Mouse (Mus musculus) subcutaneous adipose tissue, adult 2 months (tissue): ENCODE data around the gene Trmt1. TPM values are rescaled to one million over a fixed set of nuclear protein-coding genes. Genes with fewer than 3 reads are reported as not detected.

Experiments used
- polyA plus RNA-seq: library from polyadenylated mRNA; depleted of rRNA; stranded (reverse); fragments of >200 nt; gene quantifications from 2 replicates; pipeline ENCODE4 v1.2.3, GENCODE M21; 2012; ENCODE audit warnings: low replicate concordance; rRNA removed

The Trmt1 gene
- polyA plus RNA-seq = 72.4 and 132 TPM in 2 replicates

DNA sequence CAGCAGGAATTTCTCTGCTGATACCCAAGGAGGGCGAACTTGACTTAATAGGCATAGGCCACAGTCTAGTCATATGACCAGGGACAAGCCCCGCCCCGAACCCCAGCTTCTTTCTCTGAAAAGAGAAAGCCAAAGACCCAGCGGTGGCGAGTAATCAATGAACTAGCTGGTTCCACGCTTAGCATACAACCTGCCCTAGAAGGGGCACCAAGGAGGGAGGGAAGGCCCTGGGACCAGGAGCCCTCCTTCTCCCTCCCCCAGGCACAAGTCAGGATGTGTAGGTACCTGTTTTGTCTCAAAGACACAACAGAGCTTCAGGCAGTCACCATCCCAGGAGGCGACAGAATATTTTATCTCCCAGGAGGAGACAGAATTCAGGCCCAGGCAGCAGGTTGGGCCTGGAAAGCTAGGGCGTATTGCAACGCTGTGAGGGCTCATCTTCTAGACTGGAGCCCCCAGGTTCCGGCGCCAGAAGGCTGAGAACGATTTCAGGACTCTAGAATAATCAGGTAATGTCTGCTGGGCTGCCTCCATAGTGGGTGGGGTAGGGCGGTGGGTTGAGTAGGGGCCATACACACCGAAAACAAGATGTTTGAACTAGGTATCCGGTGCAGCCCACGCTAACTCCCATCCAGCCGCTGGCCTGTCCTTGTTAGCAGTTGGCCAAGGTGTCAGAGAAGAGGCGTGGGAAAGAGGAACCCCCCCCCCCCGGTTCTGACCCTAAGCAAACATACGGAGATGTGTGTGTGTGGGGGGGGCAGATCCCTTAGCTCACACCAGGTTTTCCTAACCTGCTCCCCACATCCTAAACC is at the start of gene Trmt1:
Gene Trmt1 (plus strand): TSS at position 117 of the 812 bp plus-strand sequence.

DNA sequence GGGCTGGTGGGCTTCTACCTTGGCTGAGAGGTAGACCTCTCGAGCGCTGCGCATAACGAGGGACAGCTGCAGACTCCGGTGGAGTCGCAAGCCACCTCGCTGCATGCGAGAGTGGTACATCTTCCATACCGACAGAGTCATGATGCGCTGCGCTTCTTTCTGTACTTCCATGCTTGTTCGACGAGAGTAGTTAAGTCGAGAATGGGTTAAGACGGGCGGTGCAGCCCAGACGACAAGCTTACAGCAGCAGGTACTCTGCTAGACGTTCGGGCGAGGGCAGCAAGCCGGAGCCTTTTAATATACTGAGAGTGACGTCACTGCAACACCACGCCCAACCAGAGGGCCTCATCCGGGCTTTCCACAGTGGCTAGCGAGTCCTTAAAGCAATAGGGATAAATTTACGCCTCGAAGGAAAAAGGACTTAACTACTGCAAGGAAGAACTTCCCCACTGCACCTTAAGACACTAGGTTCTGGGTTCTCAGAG is 23.5 kb upstream of the Trmt1 start, which contains the start of gene Ier2:
Gene Ier2 (minus strand): TSS at position 272 of the 485 bp plus-strand sequence.

DNA sequence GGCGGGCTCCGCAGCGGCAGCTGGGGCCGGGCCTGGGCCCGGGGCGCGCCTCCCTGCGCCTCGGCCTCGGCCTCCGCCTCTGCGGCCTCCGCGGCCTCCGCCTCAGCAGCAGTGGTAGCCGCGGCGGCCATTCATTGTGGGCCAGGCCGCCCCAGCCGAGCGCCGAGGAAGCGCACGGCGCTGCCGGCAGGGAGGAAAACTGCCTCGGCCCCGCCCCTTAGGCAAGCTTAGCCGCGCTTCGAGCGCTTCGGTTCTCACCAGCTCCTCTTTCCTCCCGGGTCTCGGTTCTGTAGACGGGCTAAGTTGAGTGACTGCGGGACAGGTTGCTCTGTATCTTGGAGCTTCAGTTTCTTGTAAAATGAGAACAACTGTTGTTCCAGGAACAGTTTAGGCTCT is 1.6 kb downstream of the Trmt1 start, which contains the start of gene Nacc1:
Gene Nacc1 (minus strand): TSS at position 158 of the 396 bp plus-strand sequence.

DNA sequence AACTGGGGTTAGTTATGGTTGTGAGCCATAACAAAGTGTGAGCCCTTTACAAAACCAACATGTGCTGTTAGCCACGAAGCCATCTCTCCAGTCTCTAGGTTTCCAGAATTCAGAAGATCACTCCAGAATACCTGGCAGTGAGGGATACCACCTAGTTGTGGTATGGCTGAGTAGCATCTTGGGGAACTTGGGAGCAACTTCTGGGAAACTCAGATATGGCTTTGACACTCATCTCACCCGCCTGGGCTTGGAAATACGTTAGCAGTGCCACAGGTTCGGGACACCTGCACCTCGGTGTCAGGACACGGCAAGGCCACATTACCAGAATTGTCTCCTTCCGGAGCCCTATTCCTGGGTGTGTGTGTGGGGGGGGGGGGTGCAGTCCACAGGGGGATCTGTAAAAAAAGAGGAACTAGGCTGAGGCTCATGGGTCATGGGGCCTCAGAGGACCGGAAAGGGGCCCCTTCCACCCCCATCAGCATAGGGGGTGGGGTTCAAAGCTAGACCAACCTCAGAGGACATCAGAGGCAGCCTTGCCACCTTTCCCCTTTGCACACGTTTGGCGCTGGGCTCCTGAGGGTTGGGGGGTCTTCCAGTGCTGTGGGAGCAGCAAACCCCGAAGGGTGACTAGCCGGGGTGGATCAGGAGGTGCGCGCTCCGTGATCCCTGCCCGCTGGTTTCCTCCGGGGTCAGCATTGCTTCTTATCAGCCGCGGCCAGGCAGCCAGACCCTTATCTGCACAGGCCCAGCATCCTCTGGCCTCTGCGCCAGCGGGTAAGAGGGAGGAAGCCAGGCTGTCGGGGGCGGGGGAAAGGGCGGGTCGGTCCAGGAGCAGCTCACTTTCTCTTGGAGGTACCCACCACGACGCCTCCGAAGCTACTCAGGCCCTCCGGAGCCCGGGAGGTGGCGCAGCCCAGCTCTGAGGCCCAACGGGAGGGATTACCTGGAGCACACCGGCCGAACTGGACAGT is 15.1 kb downstream of the Trmt1 start, which contains the start of gene Lyl1:
Gene Lyl1 (plus strand): TSS at position 517 of the 971 bp plus-strand sequence.

DNA sequence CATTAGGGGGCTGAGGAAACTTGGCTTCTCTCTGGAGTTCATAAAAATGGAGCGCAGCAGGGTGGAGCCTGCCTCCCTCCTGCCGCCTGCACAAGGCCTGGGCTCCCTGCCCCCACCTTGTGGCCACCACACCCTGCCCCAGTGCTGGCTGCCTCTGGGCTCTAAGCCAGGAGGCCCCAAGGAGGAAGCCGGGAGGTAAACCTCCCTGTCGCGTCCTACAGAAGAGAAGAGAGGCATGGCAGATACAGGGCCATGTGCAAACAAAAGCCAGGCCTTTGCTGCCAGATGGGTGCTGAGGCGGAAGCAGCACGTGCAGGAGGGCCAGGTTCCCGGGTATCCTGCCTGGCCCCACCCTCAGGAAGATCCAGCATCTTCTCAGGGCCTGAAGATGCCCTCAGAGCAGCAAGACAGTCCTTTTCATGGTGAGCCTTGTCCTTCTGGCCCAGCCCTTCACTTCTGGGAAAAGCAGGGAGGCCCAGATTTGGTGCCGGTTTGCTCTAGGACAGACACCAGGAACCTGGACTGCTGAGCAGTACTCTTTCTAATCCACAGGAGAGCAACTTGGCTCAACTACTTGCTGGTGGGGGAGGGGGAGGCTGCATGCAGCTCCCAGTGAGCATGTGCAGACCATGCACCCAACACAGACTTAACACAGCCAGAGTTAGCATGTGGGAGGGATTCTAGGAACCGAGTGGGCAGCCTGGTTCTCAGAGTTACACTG is 36.9 kb downstream of the Trmt1 start, which contains the start of gene G430095P16Rik:
Gene G430095P16Rik (plus strand): TSS at position 158 of the 721 bp plus-strand sequence.

Other genes with a start within 250 kb of the Trmt1 start
- gene Ier2, start 23.5 kb upstream of the Trmt1 start, polyA plus RNA-seq = 10.9 and 23.8 TPM in 2 replicates
- 73.3 and 129 TPM in 2 replicates for gene Nacc1, start 1.6 kb downstream of the Trmt1 start, polyA plus RNA-seq
- gene Lyl1, start 15.2 kb downstream of the Trmt1 start, polyA plus RNA-seq = 13.9 and 16.3 TPM in 2 replicates
- 0.86 and 1.6 TPM in 2 replicates for gene G430095P16Rik, start 36.7 kb downstream of the Trmt1 start, polyA plus RNA-seq
- 59.3 and 122 TPM in 2 replicates for gene Nfix, start 114.0 kb downstream of the Trmt1 start, polyA plus RNA-seq
- 4.0 TPM in 2 replicates for gene Dand5, start 136.5 kb downstream of the Trmt1 start, polyA plus RNA-seq
- 10.2 and 33.6 TPM in 2 replicates for gene Gadd45gip1, start 145.2 kb downstream of the Trmt1 start, polyA plus RNA-seq
- 104 and 105 TPM in 2 replicates for gene Rad23a, start 154.4 kb downstream of the Trmt1 start, polyA plus RNA-seq
- gene Calr, start 160.6 kb downstream of the Trmt1 start, polyA plus RNA-seq = 216 and 341 TPM in 2 replicates
- 43.3 and 77.7 TPM in 2 replicates for gene Farsa, start 170.7 kb downstream of the Trmt1 start, polyA plus RNA-seq
- gene Syce2, start 185.8 kb downstream of the Trmt1 start, polyA plus RNA-seq = 1.1 and 2.7 TPM in 2 replicates
- gene Gcdh, start 207.6 kb downstream of the Trmt1 start, polyA plus RNA-seq = 87.4 and 112 TPM in 2 replicates
- gene Klf1, start 215.6 kb downstream of the Trmt1 start, polyA plus RNA-seq = 0.22 and 0.30 TPM in 2 replicates
- 29.4 and 31.5 TPM in 2 replicates for gene Dnase2a, start 222.3 kb downstream of the Trmt1 start, polyA plus RNA-seq